Mouse (Mus musculus): Measurements from ENCODE around the gene Slc31a2.

The Slc31a2 gene

GRCm38 (mm10) chr4:62282969-62283368, 20.6 kb downstream of the Slc31a2 start:
- no peak for DNase-seq

- no peak for DNase-seq
These were observed 23.2 kb downstream of the Slc31a2 start for GRCm38 (mm10) chr4:62285576-62285975.

GRCm38 (mm10) chr4:62286257-62286991, 24.1 kb downstream of the Slc31a2 start:
- peak; percentile 74 for DNase-seq

- DNase-seq: no peak
These were observed 24.9 kb downstream of the Slc31a2 start for GRCm38 (mm10) chr4:62286992-62287900.

- no peak for DNase-seq
These were observed 26.9 kb downstream of the Slc31a2 start for GRCm38 (mm10) chr4:62289226-62289625.

- no peak for DNase-seq
These were observed 28.6 kb downstream of the Slc31a2 start for GRCm38 (mm10) chr4:62290816-62291505.

GRCm38 (mm10) chr4:62292461-62293180, 30.3 kb downstream of the Slc31a2 start:
- DNase-seq: no peak

- no peak for DNase-seq
These were observed 31.0 kb downstream of the Slc31a2 start for GRCm38 (mm10) chr4:62293219-62293861.

GRCm38 (mm10) chr4:62294741-62295140, 32.4 kb downstream of the Slc31a2 start:
- DNase-seq: no peak

- no peak for DNase-seq
These were observed 35.1 kb downstream of the Slc31a2 start for GRCm38 (mm10) chr4:62297280-62298130.

- DNase-seq: no peak
These were observed 37.6 kb downstream of the Slc31a2 start for GRCm38 (mm10) chr4:62300001-62300400.

- DNase-seq: no peak
These were observed 40.4 kb downstream of the Slc31a2 start for GRCm38 (mm10) chr4:62302795-62303194.

- no peak for DNase-seq
These were observed 40.9 kb downstream of the Slc31a2 start for GRCm38 (mm10) chr4:62303288-62303687.

- DNase-seq: no peak
These were observed 43.9 kb downstream of the Slc31a2 start for GRCm38 (mm10) chr4:62306301-62306700.

- no peak for DNase-seq
These were observed 44.5 kb downstream of the Slc31a2 start for GRCm38 (mm10) chr4:62306840-62307239.

- no peak for DNase-seq
These were observed 46.0 kb downstream of the Slc31a2 start for GRCm38 (mm10) chr4:62308406-62308805.

GRCm38 (mm10) chr4:62312821-62313220, 50.5 kb downstream of the Slc31a2 start:
- no peak for DNase-seq

- DNase-seq: no peak
These were observed 51.4 kb downstream of the Slc31a2 start for GRCm38 (mm10) chr4:62313641-62314211.

- no peak for DNase-seq
These were observed 52.2 kb downstream of the Slc31a2 start for GRCm38 (mm10) chr4:62314516-62314915.

- no peak for DNase-seq
These were observed 54.1 kb downstream of the Slc31a2 start for GRCm38 (mm10) chr4:62316456-62316855.

- no peak for DNase-seq
These were observed 55.9 kb downstream of the Slc31a2 start for GRCm38 (mm10) chr4:62318294-62318693.
